Mouse (Mus musculus) liver, postnatal 0 days (tissue): ENCODE measurements around the gene Lrch1. TPM values are rescaled to one million over a fixed set of nuclear protein-coding genes. Genes with fewer than 3 reads are reported as not detected.

Experiments
- ATAC-seq: fragments of 200-750 bp; cut with Nextera tagmentation; 2 replicates; pipeline ENCODE4 v1.8.0; 2017; ENCODE audit warnings: mild to moderate bottlenecking, moderate library complexity
- DNase-seq: peaks from one replicate; pipeline ENCODE4 v3.0.0-alpha.2; 2016
- H3K27ac ChIP-seq: fragments of 300-500 bp; sonication (generic); 2 replicates; pipeline ENCODE4 v1.5.1; 2014; ENCODE audit warnings: antibody characterized with exemption, moderate library complexity, mild to moderate bottlenecking, low read depth
- H3K27me3 ChIP-seq: fragments of 300-500 bp; sonication (generic); 2 replicates; pipeline ENCODE4 v1.6.1; 2014; ENCODE audit warnings: low read length, control low read depth, mixed read lengths; ENCODE audit not compliant: insufficient read depth
- H3K36me3 ChIP-seq: fragments of 300-500 bp; sonication (generic); replicated peaks from 2 replicates; pipeline ENCODE4 v1.6.1; 2014; ENCODE audit warnings: mild to moderate bottlenecking, control low read depth, low read length, moderate library complexity, mixed read lengths; ENCODE audit not compliant: insufficient read depth
- H3K4me1 ChIP-seq: fragments of 300-500 bp; sonication (generic); 2 replicates; pipeline ENCODE4 v1.6.1; 2014; ENCODE audit warnings: antibody characterized with exemption, mild to moderate bottlenecking, control low read depth; ENCODE audit not compliant: insufficient read depth
- H3K4me2 ChIP-seq: fragments of 300-500 bp; sonication (generic); 2 replicates; pipeline ENCODE4 v1.6.1; 2014; ENCODE audit warnings: low read depth, mild to moderate bottlenecking, low read length, moderate library complexity, mixed read lengths
- H3K4me3 ChIP-seq: fragments of 300-500 bp; sonication (generic); 2 replicates; pipeline ENCODE4 v1.5.1; 2014; ENCODE audit warnings: low read depth, low read length
- H3K9ac ChIP-seq: fragments of 300-500 bp; sonication (generic); replicated peaks from 2 replicates; pipeline ENCODE4 v1.6.1; 2014; ENCODE audit warnings: mild to moderate bottlenecking, moderate library complexity
- H3K9me3 ChIP-seq: fragments of 300-500 bp; sonication (generic); 2 replicates; pipeline ENCODE4 v1.6.1; 2016; ENCODE audit warnings: mild to moderate bottlenecking, control low read depth, low read length, mixed read lengths
- CTCF ChIP-seq: sonication (generic); IDR thresholded peaks from 2 replicates; pipeline ENCODE4 v1.5.1; 2016; ENCODE audit warnings: antibody characterized with exemption, low read depth
- EP300 ChIP-seq: IDR thresholded peaks from 2 replicates; pipeline ENCODE4 v1.6.1; 2016; ENCODE audit warnings: antibody characterized with exemption, low read depth, mild to moderate bottlenecking
- WGBS: fragments of 180-500 bp; shearing (Covaris S2); extraction: QIAGEN DNeasy Blood & Tissue Kit; methylation state at CpG from one replicate; pipeline ENCODE4 v1.1.7; 2014; ENCODE audit not compliant: insufficient replicate concordance; 5-methylcytosine and 5-hydroxymethylcytosine counted together
- polyA plus RNA-seq: library from polyadenylated mRNA; unstranded; fragments of >200 nt; fragmentation: Nextera tagmentation; extraction: Ambion mirVana; gene quantifications from 2 replicates; pipeline ENCODE4 v1.2.1, GENCODE M21; 2015

The Lrch1 gene
- polyA plus RNA-seq, 1 experiment from 2014 or later = 3.6 TPM

DNA sequence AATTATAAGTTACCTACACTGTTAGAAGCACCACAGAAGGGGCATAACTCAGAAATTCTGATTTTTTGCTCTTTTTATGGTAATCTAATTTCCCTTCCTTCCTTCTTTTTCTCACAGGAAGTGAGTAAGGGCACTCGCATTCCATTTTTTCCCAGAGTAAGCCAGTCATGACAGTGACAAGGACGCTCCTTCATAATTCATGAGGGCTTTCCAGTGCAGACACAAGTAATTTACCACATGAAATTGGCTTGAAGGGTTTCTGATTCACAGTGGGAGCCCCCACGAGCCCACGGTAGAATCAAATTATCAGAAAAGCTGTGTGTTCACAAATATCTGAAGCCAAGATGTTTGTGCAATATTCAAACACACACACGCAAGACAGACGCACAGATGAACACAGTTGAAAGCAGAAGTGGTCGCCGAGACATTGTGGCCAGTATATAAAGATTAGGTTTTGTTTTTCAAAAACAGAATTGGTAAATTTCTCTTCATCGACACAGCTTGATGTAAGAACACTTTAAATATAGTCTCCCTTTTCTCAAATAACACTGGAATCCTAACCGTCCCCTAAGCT, 173.5 kb downstream of the Lrch1 start:
- Histone ChIP-seq H3K4me1 (no peaks in the 10 kb centered on the region), H3K4me2 (no peak overlapping the region), H3K27me3 (no peaks in the 10 kb centered on the region), H3K9me3 (no peaks in the 10 kb centered on the region), H3K9ac (no peak overlapping the region; the same call in 1 of the 2 replicates), H3K27ac (no peak overlapping the region), H3K36me3 (peaks cover 32% of the 10 kb centered on the region), H3K4me3 (no peak overlapping the region)
- WGBS = 55% methylated on average over 10 of the region's 10 CpGs
- TF ChIP-seq CTCF = no peak
- no peak for TF ChIP-seq EP300
- DNase-seq = no peak
- no peak for ATAC-seq

DNA sequence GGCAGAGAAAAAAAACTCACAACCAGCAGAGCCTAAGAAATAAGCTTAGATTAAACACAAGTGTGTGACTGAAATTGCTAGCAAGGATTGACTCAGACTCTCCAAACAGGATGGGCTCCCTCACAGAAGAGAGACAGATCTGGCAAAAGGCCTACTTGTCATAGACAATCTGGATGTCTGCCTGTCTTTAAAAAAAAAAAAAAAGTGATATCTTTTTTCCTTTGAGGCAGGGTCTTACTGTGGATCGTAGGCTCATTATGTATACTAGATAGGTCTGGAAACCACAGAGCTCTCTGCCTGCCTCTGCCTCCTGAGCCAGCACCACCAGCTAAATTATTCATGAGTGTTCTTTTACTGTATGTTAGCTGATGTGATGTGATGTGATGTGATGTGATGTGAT, 179.8 kb downstream of the Lrch1 start:
- no peak overlapping the region for H3K9ac ChIP-seq
- DNase-seq (no peak), ATAC-seq (no peak)
- peaks cover 29% of the 10 kb centered on the region for H3K36me3 ChIP-seq
- TF ChIP-seq EP300 (no peak), CTCF (no peak)
- no peak overlapping the region for H3K4me2 ChIP-seq
- no peak overlapping the region for H3K4me3 ChIP-seq
- no peaks in the 10 kb centered on the region for H3K27me3 ChIP-seq
- no peaks in the 10 kb centered on the region for H3K4me1 ChIP-seq
- no peak overlapping the region for H3K27ac ChIP-seq
- WGBS = 83% methylated on average over 1 of the region's 1 CpGs
- H3K9me3 ChIP-seq = no peaks in the 10 kb centered on the region

GRCm38 (mm10) chr14:74764191-74764918, 183.3 kb downstream of the Lrch1 start:
- Histone ChIP-seq H3K27ac (no peak overlapping the region), H3K27me3 (no peaks in the 10 kb centered on the region), H3K4me2 (no peak overlapping the region), H3K4me3 (no peak overlapping the region), H3K9ac (no peak overlapping the region), H3K9me3 (no peaks in the 10 kb centered on the region), H3K36me3 (peaks cover 8% of the 10 kb centered on the region; the same call in 1 of the 2 replicates), H3K4me1 (no peaks in the 10 kb centered on the region)
- TF ChIP-seq EP300 (no peak), CTCF (peak; percentile 96)
- peak; percentile 84 for DNase-seq
- peak; percentile 47; the same call in 1 of the 2 replicates for ATAC-seq
- WGBS = 52% methylated on average over 10 of the region's 10 CpGs

DNA sequence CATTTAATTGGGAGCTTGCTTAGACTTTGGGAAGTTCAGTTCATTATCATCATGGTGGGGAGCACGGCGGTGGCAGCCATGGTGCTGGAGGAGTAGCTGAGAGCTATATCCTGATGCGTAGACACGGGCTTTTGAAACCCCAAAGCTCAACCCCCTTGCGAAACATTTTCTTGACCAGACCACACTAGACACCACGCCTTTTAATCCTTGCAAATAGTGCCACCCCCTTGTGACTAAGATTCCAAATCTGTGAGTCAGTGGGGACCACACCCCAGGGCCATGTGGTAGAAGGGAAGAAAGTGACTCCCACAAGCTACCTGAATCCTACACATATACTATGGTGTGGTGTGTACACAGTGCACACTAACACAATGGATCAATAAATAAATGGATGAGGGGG, 210.8 kb downstream of the Lrch1 start:
- Histone ChIP-seq H3K27me3 (no peaks in the 10 kb centered on the region), H3K9ac (no peak overlapping the region), H3K27ac (no peak overlapping the region), H3K4me2 (no peak overlapping the region), H3K4me3 (no peak overlapping the region), H3K9me3 (no peaks in the 10 kb centered on the region), H3K36me3 (peaks cover 48% of the 10 kb centered on the region), H3K4me1 (peaks cover 9% of the 10 kb centered on the region)
- WGBS = 85% methylated on average over 6 of the region's 6 CpGs
- no peak for ATAC-seq
- no peak for DNase-seq
- no peak for TF ChIP-seq CTCF
- TF ChIP-seq EP300 = no peak

DNA sequence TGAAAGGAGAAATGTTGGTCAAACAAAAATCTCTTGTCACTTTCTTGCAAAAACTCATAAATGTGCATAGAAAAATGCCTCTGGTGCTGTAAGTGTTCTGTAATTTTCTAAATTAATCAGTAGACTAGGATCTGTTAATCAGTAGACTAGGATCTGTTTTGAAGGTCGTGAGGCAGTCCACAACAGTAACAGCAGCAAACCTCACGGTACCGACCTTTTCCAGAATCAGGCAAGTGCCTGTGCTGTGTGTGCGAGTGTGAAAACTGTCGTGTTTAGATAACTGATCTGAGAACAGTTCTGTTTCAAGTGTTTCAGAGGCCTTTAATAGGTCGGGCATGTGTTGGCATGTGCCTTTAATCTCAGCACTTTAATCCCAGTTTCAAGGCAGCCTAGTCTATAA, 212.2 kb downstream of the Lrch1 start:
- H3K36me3 ChIP-seq = peaks cover 34% of the 10 kb centered on the region

DNA sequence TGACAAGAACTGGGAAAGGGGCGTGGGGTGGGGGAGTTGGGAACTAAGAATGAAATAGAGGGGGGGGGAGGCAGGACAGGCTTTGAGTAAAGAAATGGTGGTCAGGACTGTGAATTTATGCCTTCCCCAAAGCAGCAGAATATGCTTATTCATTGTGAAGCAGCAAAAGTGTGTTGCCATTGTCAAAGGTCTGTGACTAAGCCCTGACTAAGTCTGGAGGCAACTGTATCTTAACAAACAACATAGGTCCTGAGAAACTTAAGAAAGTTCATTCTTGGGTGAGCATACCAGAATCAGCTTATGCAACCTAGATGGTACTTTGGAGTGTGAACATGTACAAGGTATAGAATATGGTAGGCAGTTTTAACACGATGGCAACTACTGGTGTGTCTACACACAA, 214.3 kb downstream of the Lrch1 start:
- H3K27me3 ChIP-seq = no peaks in the 10 kb centered on the region
- H3K27ac ChIP-seq = no peak overlapping the region
- ATAC-seq = no peak
- H3K9me3 ChIP-seq = no peaks in the 10 kb centered on the region
- WGBS = 61% methylated on average over 2 of the region's 2 CpGs
- H3K9ac ChIP-seq = peak overlapping the region; percentile 79; the same call in 1 of the 2 replicates
- no peak for DNase-seq
- peak overlapping the region; percentile 78 for H3K4me3 ChIP-seq
- H3K36me3 ChIP-seq = peaks cover 15% of the 10 kb centered on the region
- H3K4me1 ChIP-seq = peaks cover 11% of the 10 kb centered on the region
- H3K4me2 ChIP-seq = peak overlapping the region; percentile 79
- TF ChIP-seq CTCF (no peak), EP300 (no peak)

More for the DNA sequence above, 212.2 kb downstream of the Lrch1 start:
- H3K4me1 ChIP-seq = peaks cover 9% of the 10 kb centered on the region
- DNase-seq (no peak), ATAC-seq (no peak)
- H3K27me3 ChIP-seq = no peaks in the 10 kb centered on the region
- no peak overlapping the region for H3K9ac ChIP-seq
- H3K4me3 ChIP-seq = no peak overlapping the region
- 64% methylated on average over 6 of the region's 6 CpGs for WGBS
- no peak overlapping the region for H3K27ac ChIP-seq
- no peaks in the 10 kb centered on the region for H3K9me3 ChIP-seq
- H3K4me2 ChIP-seq = no peak overlapping the region
- no peak for TF ChIP-seq EP300
- no peak for TF ChIP-seq CTCF
